Comparison of ENCODE assay signal across 16 mouse cellular contexts in the genomic region with DNA sequence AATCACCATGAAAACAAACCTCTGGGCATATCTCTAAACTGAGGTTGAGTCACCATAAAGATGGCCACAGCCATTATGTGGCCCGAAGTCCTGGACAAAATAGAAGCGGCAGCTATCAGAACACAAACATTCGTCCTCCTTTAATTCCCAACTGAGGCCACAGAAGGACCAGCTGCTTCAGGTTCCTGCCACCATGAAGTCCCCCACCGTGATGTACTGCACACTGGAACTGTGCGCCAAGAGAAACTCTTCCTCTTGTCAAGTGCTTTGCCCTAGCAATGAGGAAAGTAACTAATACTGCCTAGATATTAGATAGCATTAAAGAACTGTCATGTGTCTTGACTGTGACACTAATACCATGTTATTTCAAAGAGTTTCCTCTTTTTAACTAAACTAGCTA. TPM values are rescaled to one million over a fixed set of nuclear protein-coding genes. Genes with fewer than 3 reads are reported as not detected.
DNase-seq lines count a peak whose midpoint lies in the region; TF ChIP-seq lines count a peak whose summit lies in the region.
"Had no signal": no experiment of that assay in that cellular context is flagged by ENCODE, and none has a peak within 500 bp of the region (broad histone marks: within the 10 kb centered on the region; RNA-seq: fewer than 3 reads in every experiment).

No protein-coding gene starts in this region.

- H3K27me3 ChIP-seq in thymus, adult 2 months (ENCODE audit: control insufficient read depth, insufficient read depth, low read length), result no peaks in the 10 kb centered on the region
- H3K27me3 ChIP-seq: forebrain, embryonic 15.5 days; hindbrain, embryonic 13.5 days; limb, embryonic 12.5 days; liver, embryonic 13.5 days; lung, embryonic 15.5 days; neural tube, embryonic 13.5 days had no signal

- no peak for TF ChIP-seq CTCF in thymus, adult 2 months (IDR thresholded peaks at IDR 0.05; ENCODE audit: borderline replicate concordance, control insufficient read depth, extremely low read depth, insufficient read depth, low read length, poor library complexity)

- peaks cover 6% of the 10 kb centered on the region; the same call in 1 of the 2 replicates for H3K4me1 ChIP-seq in thymus, adult 2 months (replicated peaks; ENCODE audit: control insufficient read depth, insufficient read depth, low read length)
- H3K4me1 ChIP-seq: limb, embryonic 12.5 days; liver, embryonic 13.5 days; lung, embryonic 15.5 days; neural tube, embryonic 13.5 days had no signal

- WGBS in thymus, adult 2 months, result 97% methylated on average over 5 of the region's 5 CpGs

- no peak overlapping the region for H3K4me3 ChIP-seq in thymus, adult 2 months (ENCODE audit: control insufficient read depth, insufficient read depth, low read length)
- H3K4me3 ChIP-seq: erythroblast, embryonic 14.5 days; forebrain, embryonic 15.5 days; hindbrain, embryonic 13.5 days; limb, embryonic 12.5 days; liver, embryonic 13.5 days; lung, embryonic 15.5 days; neural tube, embryonic 13.5 days had no signal

- TF ChIP-seq POLR2A in thymus, adult 2 months (IDR thresholded peaks at IDR 0.05; ENCODE audit: control insufficient read depth, extremely low read depth, insufficient read depth, low read length, poor library complexity), result no peak

- H3K36me3 ChIP-seq in thymus, adult 2 months (ENCODE audit: control insufficient read depth, insufficient read depth, low read length), result no peaks in the 10 kb centered on the region
- H3K36me3 ChIP-seq: forebrain, embryonic 15.5 days; hindbrain, embryonic 13.5 days; limb, embryonic 12.5 days; liver, embryonic 13.5 days; lung, embryonic 15.5 days; neural tube, embryonic 13.5 days had no signal

- H3K27ac ChIP-seq in thymus, adult 2 months (ENCODE audit: control insufficient read depth, insufficient read depth, low read length), result no peak overlapping the region
- H3K27ac ChIP-seq: forebrain, embryonic 15.5 days; hindbrain, embryonic 13.5 days; limb, embryonic 12.5 days; liver, embryonic 13.5 days; lung, embryonic 15.5 days; neural tube, embryonic 13.5 days had no signal

- DNase-seq in cerebellum, adult 9-10 months, result peak; percentile 63
- DNase-seq in cerebellum, adult 11 months, result no peak
- DNase-seq in thymus, adult 2 months, result peak; percentile 12
- no peak for DNase-seq in thymus, postnatal 25 days
- peak; percentile 34 for DNase-seq in induced T-regulatory cell, adult 2 months (ENCODE audit: low read depth)
- no peak for DNase-seq in ovary, postnatal 14 days (ENCODE audit: low spot score)
- DNase-seq in urinary bladder, postnatal 4 days (ENCODE audit: low spot score in 2 of 2), result no peak
- DNase-seq in retina, embryonic 14.5 days (ENCODE audit: low spot score), result no peak
- DNase-seq: heart, adult 18-20 months; liver, embryonic 13.5 days had no signal

RNA-seq across cellular contexts. Expression of gene Pgm2, which starts 54.4 kb away (rescaled TPM):
- 9.4 and 10.5 TPM in 2 replicates for polyA plus RNA-seq in thymus, adult 2 months (2012; rRNA removed)

Comparison
In these comparisons a context has a peak if more than half of its experiments do, and no peak if none do; other contexts are left out.
1. DNase-seq: peak in cerebellum, adult 9-10 months (single experiment), thymus, adult 2 months (single experiment) and induced T-regulatory cell, adult 2 months (single experiment); none in cerebellum, adult 11 months (single experiment), thymus, postnatal 25 days (single experiment), ovary, postnatal 14 days (single experiment), urinary bladder, postnatal 4 days (0 of 2) and retina, embryonic 14.5 days (single experiment).